ENCODE assay signal across 16 mouse cellular contexts in the genomic region with DNA sequence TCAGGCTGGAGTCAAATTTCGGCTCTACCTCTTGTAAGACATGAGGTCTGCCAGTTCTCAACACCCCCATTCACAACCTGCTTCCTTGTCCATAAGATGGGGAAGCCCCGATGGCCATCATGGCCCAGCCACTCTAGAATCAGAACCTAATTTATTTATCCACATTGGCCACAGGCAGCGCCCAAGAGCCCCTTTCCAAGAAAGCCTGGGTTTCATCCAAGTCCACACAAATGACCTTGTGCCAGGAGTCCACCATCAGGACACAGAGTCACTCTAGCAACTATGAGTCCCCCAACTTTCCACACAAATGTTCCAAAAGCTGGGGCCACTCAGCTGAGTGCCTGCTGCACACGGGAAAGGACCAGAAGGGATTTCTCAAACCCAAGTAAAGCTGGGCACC. TPM values are rescaled to one million over a fixed set of nuclear protein-coding genes. Genes with fewer than 3 reads are reported as not detected.
A peak's percentile ranks its signal among the peaks of the same experiment; 100 is the strongest.
DNase-seq lines count a peak whose midpoint lies in the region; ATAC-seq and TF ChIP-seq lines count a peak whose summit lies in the region.
"Had no signal": no experiment of that assay in that cellular context is flagged by ENCODE, and none has a peak within 500 bp of the region (broad histone marks: within the 10 kb centered on the region; RNA-seq: fewer than 3 reads in every experiment).

No protein-coding gene starts in this region.

- peak overlapping the region; percentile 47; the same call in 1 of the 2 replicates for H3K9ac ChIP-seq in heart, embryonic 11.5 days (ENCODE audit: low read depth, low read length)
- no peak overlapping the region for H3K9ac ChIP-seq in kidney, postnatal 0 days (ENCODE audit: low read depth, low read length)
- H3K9ac ChIP-seq: hindbrain, embryonic 14.5 days had no signal

- no peaks in the 10 kb centered on the region for H3K27me3 ChIP-seq in heart, embryonic 11.5 days (ENCODE audit: control insufficient read depth, insufficient read depth, low read length)
- H3K27me3 ChIP-seq in kidney, postnatal 0 days (ENCODE audit: insufficient read depth, low read length), result no peaks in the 10 kb centered on the region

- peak overlapping the region; percentile 96 for H3K27ac ChIP-seq in heart, embryonic 11.5 days (ENCODE audit: low read depth, low read length)
- no peak overlapping the region for H3K27ac ChIP-seq in kidney, postnatal 0 days
- H3K27ac ChIP-seq: hindbrain, embryonic 14.5 days; left cerebral cortex, adult 2 months had no signal

- peaks cover 75% of the 10 kb centered on the region for H3K4me1 ChIP-seq in heart, embryonic 11.5 days (ENCODE audit: control insufficient read depth, insufficient read depth, low read length)
- H3K4me1 ChIP-seq in kidney, postnatal 0 days (replicated peaks; ENCODE audit: insufficient read depth, low read length), result no peaks in the 10 kb centered on the region

- no peak overlapping the region for H3K4me3 ChIP-seq in heart, embryonic 11.5 days (ENCODE audit: low read depth, low read length)
- H3K4me3 ChIP-seq in kidney, postnatal 0 days (replicated peaks; ENCODE audit: low read depth, low read length), result no peak overlapping the region
- H3K4me3 ChIP-seq: left cerebral cortex, adult 2 months had no signal

- peaks cover 7% of the 10 kb centered on the region for H3K36me3 ChIP-seq in heart, embryonic 11.5 days (ENCODE audit: control insufficient read depth, insufficient read depth, low read length)
- no peaks in the 10 kb centered on the region for H3K36me3 ChIP-seq in kidney, postnatal 0 days (ENCODE audit: insufficient read depth, low read length)

- no peak for DNase-seq in heart, adult 11 months
- no peak for DNase-seq in kidney, postnatal 0 days (ENCODE audit: low spot score)
- no peak for DNase-seq in kidney, postnatal 14 days
- DNase-seq in thymus, postnatal 0 days (ENCODE audit: low spot score), result peak; percentile 22
- no peak for DNase-seq in thymus, postnatal 25 days
- no peak for DNase-seq in embryo, embryonic 9.5 days (ENCODE audit: extremely low spot score)
- DNase-seq in right cerebral cortex, adult 18-20 months, result no peak
- DNase-seq: cerebellum, adult 11-12 months; embryo, embryonic 11 days; gastrocnemius, postnatal 25 days; lung, postnatal 10 days had no signal

- no peak for ATAC-seq in heart, embryonic 11.5 days (replicated peaks; ENCODE audit: insufficient number of reproducible peaks, low FRiP score, low TSS enrichment)
- ATAC-seq in kidney, postnatal 0 days (replicated peaks; ENCODE audit: low FRiP score, low read depth), result no peak
- ATAC-seq: forebrain, embryonic 16.5 days had no signal

- TF ChIP-seq CTCF in kidney, postnatal 0 days (IDR thresholded peaks at IDR 0.05; ENCODE audit: low read depth), result peak; percentile 30; the same call in 1 of the 2 replicates

- no peak overlapping the region for H3K4me2 ChIP-seq in heart, embryonic 11.5 days
- H3K4me2 ChIP-seq in kidney, postnatal 0 days (ENCODE audit: low read length), result no peak overlapping the region
- H3K4me2 ChIP-seq: hindbrain, embryonic 14.5 days had no signal

- H3K9me3 ChIP-seq in heart, embryonic 11.5 days (replicated peaks; ENCODE audit: control insufficient read depth, low read length), result no peaks in the 10 kb centered on the region
- H3K9me3 ChIP-seq in kidney, postnatal 0 days (replicated peaks; ENCODE audit: low read length), result no peaks in the 10 kb centered on the region

- WGBS in heart, embryonic 11.5 days (ENCODE audit: insufficient replicate concordance), result 71% methylated on average over 4 of the region's 4 CpGs
- 86% methylated on average over 4 of the region's 4 CpGs for WGBS in kidney, postnatal 0 days

RNA-seq across cellular contexts. Expression of gene Fam78a, which starts 18.7 kb away (rescaled TPM):
- polyA plus RNA-seq in heart, embryonic 11.5 days (2014; fragmentation: Nextera tagmentation; extraction: Ambion mirVana), result 43.1 and 43.7 TPM in 2 replicates
- 0.79 and 0.82 TPM in 2 replicates for polyA plus RNA-seq in kidney, postnatal 0 days (2015; fragmentation: Nextera tagmentation; extraction: Ambion mirVana)
- polyA plus RNA-seq in thymus, postnatal 0 days (2015; fragmentation: Nextera tagmentation; extraction: Ambion mirVana), result 57.5 and 68.6 TPM in 2 replicates

RNA-seq across cellular contexts. Expression of gene Plpp7, which starts 29.3 kb away (rescaled TPM):
- polyA plus RNA-seq in heart, embryonic 11.5 days (2014; fragmentation: Nextera tagmentation; extraction: Ambion mirVana), result 10.0 and 11.7 TPM in 2 replicates
- polyA plus RNA-seq in kidney, postnatal 0 days (2015; fragmentation: Nextera tagmentation; extraction: Ambion mirVana), result 4.5 and 4.7 TPM in 2 replicates
- polyA plus RNA-seq in thymus, postnatal 0 days (2015; fragmentation: Nextera tagmentation; extraction: Ambion mirVana), result 0.91 and 1.0 TPM in 2 replicates
- polyA plus RNA-seq: CD4-positive, CD25-positive, alpha-beta regulatory T cell, adult 4 months had no signal

Comparison
In these comparisons a context has a peak if more than half of its experiments do, and no peak if none do; other contexts are left out.
1. RNA of gene Fam78a, which starts 18.7 kb away (polyA plus RNA-seq): 57.5 to 68.6 TPM in thymus, postnatal 0 days and 43.1 to 43.7 TPM in heart, embryonic 11.5 days; 0.79 to 0.82 TPM in kidney, postnatal 0 days; every median in the first group is over 10 times any median in the second.